Mouse (Mus musculus) lung, postnatal 10 days (tissue): ENCODE measurements around the gene Sema5b.

ENCODE experiments used
- DNase-seq: peaks from one replicate; pipeline ENCODE4 v3.0.0; 2021

Sema5b gene

GRCm38 (mm10) chr16:35541117-35541641 lies at the start of gene Sema5b:
Sema5b (plus strand) TSS chr16:35541145.
- DNase-seq, result peak; percentile 57

GRCm38 (mm10) chr16:35500342-35500741 lies 40.6 kb upstream of the Sema5b start:
- DNase-seq, result no peak

- no peak for DNase-seq
Measured at GRCm38 (mm10) chr16:35501106-35501760, 39.7 kb upstream of the Sema5b start.

- DNase-seq, result no peak
Measured at GRCm38 (mm10) chr16:35502456-35502855, 38.5 kb upstream of the Sema5b start.

- no peak for DNase-seq
Measured at GRCm38 (mm10) chr16:35504266-35504665, 36.7 kb upstream of the Sema5b start.

- DNase-seq, result no peak
Measured at GRCm38 (mm10) chr16:35505786-35506185, 35.2 kb upstream of the Sema5b start.

GRCm38 (mm10) chr16:35508581-35508980 lies 32.4 kb upstream of the Sema5b start:
- no peak for DNase-seq

GRCm38 (mm10) chr16:35509331-35510070 lies 31.4 kb upstream of the Sema5b start:
- no peak for DNase-seq

- DNase-seq, result peak; percentile 71
Measured at GRCm38 (mm10) chr16:35515977-35516612, 24.9 kb upstream of the Sema5b start.

GRCm38 (mm10) chr16:35517976-35518951 lies 22.7 kb upstream of the Sema5b start:
- peak; percentile 67 for DNase-seq

- no peak for DNase-seq
Measured at GRCm38 (mm10) chr16:35519245-35519644, 21.7 kb upstream of the Sema5b start.

GRCm38 (mm10) chr16:35524200-35524599 lies 16.7 kb upstream of the Sema5b start:
- DNase-seq, result no peak

GRCm38 (mm10) chr16:35534630-35535029 lies 6.3 kb upstream of the Sema5b start:
- no peak for DNase-seq

- DNase-seq, result no peak
Measured at GRCm38 (mm10) chr16:35537651-35538050, 3.3 kb upstream of the Sema5b start.

GRCm38 (mm10) chr16:35539041-35539440 lies 1.9 kb upstream of the Sema5b start:
- DNase-seq, result no peak

GRCm38 (mm10) chr16:35540333-35541116 lies 420 bp upstream of the Sema5b start:
- DNase-seq, result peak; percentile 51

GRCm38 (mm10) chr16:35541661-35542420 lies 896 bp downstream of the Sema5b start:
- DNase-seq, result peak; percentile 17

GRCm38 (mm10) chr16:35542421-35542780 lies 1.5 kb downstream of the Sema5b start:
- no peak for DNase-seq

GRCm38 (mm10) chr16:35545723-35546122 lies 4.8 kb downstream of the Sema5b start:
- no peak for DNase-seq

GRCm38 (mm10) chr16:35547966-35548365 lies 7.0 kb downstream of the Sema5b start:
- DNase-seq, result no peak

- peak; percentile 6 for DNase-seq
Measured at GRCm38 (mm10) chr16:35549354-35549753, 8.4 kb downstream of the Sema5b start.
